Mouse (Mus musculus): ENCODE measurements around the gene Creb1.
"Not testable (repeated sequence)": the region's sequence is repeated elsewhere in the genome, so short reads cannot be mapped to it uniquely, and the experiment has no call there.

The Creb1 gene

GRCm38 (mm10) chr1:64538837-64539367 lies 6.5 kb downstream of the Creb1 start:
- no peak for DNase-seq (ENCODE audit: low read depth in 1 of 2, low spot score in 2 of 2)

DNA sequence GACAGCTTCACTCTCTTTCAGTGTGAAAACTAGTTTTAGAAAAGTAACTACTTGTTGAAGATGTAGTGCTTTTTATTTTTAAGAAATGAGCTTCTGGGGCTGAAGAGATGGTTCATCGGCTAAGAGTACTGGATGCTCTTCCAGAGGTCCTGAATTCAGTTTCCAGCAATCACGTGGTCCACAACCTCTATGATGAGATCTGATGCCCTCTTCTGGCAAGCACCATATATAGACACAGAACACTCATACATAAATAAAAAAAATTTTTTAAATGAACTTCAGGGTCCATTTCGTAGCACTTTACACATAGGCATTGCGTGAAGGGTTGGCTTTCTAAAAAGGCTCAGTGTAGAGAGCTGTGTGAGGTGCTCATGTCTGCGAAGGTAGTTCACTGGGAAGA lies 11.3 kb downstream of the Creb1 start:
- DNase-seq (ENCODE audit: low read depth in 1 of 2, low spot score in 2 of 2): no peak

- DNase-seq (ENCODE audit: low read depth in 1 of 2, low spot score in 2 of 2): no peak
Measured at GRCm38 (mm10) chr1:64546070-64546469, 13.6 kb downstream of the Creb1 start.

- DNase-seq (ENCODE audit: low read depth in 1 of 2, low spot score in 2 of 2): no peak
Measured at GRCm38 (mm10) chr1:64549380-64549779, 16.9 kb downstream of the Creb1 start.

GRCm38 (mm10) chr1:64551908-64552307 lies 19.5 kb downstream of the Creb1 start:
- DNase-seq (ENCODE audit: low read depth in 1 of 2, low spot score in 2 of 2): no peak

DNA sequence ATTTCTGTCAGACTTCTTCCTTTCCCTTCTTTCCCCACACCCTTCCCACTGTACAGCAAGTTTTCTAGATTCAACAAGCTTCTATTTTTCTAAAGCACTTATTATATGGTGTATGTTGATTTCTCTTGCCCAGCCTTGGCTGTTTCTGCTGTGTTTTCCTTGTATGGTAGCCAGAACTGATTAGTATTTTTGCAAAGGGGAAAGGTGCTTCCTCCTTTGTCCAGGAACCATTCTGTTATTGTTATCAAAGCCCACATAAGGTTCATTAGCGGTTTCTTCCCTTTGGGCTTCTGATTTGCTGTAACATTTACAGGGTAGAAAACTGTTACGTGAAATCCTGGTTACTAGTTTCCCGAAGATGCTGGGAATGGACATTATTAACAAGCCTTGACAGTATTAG lies 27.7 kb downstream of the Creb1 start:
- no peak for DNase-seq (ENCODE audit: low read depth in 1 of 2, low spot score in 2 of 2)

DNA sequence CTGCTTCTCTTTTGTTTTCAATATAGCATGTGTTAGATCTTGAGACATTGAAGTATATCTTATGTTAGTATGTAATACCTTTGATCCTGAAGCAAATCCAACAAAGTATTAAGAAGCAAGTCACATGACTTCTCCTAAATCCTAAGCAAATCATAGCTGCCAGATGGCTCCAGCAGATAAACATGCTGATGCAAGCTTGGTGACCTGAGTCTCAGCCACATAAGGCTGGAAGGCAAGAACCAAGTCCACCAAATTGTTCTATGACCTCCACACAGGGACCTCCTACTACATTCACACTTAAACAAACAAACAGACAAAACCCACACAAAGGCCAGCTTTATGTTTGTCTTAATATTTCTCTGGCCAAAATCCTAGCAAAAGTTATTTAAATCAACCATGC lies 35.8 kb downstream of the Creb1 start:
- no peak for DNase-seq (ENCODE audit: low read depth in 1 of 2, low spot score in 2 of 2)

DNA sequence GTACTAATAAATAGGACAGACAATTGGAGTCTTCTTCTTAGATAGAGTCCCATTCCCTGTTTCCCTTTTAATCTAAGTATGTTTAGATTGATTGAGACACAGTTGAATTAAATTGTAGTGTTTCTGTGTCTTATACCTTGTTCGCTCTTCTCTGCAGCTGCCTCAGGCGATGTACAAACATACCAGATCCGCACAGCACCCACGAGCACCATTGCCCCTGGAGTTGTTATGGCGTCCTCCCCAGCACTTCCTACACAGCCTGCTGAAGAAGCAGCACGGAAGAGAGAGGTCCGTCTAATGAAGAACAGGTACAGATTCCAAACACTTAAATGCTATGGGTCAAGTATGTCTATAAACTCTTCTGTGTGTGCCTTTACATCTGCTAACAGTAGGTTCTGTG lies 43.6 kb downstream of the Creb1 start:
- no peak for DNase-seq (ENCODE audit: low read depth in 1 of 2, low spot score in 2 of 2)

- no peak for DNase-seq (ENCODE audit: low read depth in 1 of 2, low spot score in 2 of 2)
Measured at GRCm38 (mm10) chr1:64576732-64577131, 44.3 kb downstream of the Creb1 start.

DNA sequence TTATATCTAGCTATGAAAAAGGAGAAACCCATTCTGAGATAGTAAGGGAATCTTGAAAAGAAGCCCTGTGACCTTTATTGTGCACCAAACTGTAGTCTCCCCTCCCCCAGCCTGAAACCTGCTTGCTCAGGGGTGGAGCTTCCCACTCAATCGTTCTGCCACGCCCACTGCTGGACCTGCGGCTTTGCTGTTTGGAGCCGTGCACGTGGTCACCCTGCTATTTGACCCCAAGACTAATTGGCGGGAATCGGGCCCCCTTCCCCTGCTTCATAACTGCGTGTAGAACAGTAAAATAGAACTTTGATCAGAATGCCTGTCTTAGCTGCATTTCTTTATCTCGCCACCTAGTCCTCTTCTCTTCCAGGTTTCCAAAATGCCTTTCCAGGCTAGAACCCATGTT lies 45.5 kb downstream of the Creb1 start:
- DNase-seq (ENCODE audit: low read depth in 1 of 2, low spot score in 2 of 2): not testable (repeated sequence)

DNA sequence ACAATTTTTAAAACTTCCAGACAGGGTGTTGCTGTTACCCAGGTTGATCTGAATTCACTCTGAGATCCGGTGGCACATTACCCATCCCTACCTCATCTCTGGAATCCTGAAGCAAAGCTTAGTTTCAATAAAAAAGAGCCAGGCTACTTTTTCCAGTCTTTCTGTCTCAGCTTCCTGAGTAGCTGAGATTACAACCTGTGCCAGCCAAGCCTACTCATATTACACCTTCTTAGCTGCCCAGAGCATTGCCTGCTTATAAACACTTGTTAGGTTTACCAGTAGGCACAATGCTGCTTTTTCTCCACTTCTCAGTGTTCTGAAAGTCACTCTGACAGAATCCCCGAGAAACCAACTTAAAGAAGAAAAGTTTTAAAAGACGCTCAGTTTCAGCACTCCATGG lies 46.4 kb downstream of the Creb1 start:
- DNase-seq (ENCODE audit: low read depth in 1 of 2, low spot score in 2 of 2): no peak

GRCm38 (mm10) chr1:64598926-64599325 lies 66.5 kb downstream of the Creb1 start:
- DNase-seq (ENCODE audit: low read depth in 1 of 2, low spot score in 2 of 2): no peak

- peak in 1 of 2 experiments; percentile 14 for DNase-seq (ENCODE audit: low read depth in 1 of 2, low spot score in 2 of 2)
Measured at GRCm38 (mm10) chr1:64600413-64601077, 68.1 kb downstream of the Creb1 start.

- DNase-seq (ENCODE audit: low read depth in 1 of 2, low spot score in 2 of 2): no peak
Measured at GRCm38 (mm10) chr1:64601242-64601842, 68.9 kb downstream of the Creb1 start.

DNA sequence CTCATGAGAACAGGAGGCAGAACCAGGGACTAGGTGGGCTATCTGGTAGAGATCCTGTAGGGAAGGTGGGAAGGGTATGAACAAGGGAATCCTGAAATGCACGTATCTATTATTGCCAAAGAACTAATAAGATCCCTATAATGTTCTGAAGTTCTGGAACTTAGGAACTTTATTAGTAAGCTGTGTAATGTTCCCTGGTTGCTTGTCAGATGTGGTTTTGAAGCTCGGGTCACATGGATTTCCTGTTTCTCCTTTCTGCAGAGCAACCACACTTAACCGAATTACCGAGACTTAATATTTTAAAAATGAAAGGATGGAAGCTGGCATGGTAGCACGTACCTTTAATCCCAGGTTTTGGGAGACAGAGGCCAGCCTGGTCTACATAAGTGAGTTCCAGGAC lies 70.9 kb downstream of the Creb1 start:
- no peak for DNase-seq (ENCODE audit: low read depth in 1 of 2, low spot score in 2 of 2)

DNA sequence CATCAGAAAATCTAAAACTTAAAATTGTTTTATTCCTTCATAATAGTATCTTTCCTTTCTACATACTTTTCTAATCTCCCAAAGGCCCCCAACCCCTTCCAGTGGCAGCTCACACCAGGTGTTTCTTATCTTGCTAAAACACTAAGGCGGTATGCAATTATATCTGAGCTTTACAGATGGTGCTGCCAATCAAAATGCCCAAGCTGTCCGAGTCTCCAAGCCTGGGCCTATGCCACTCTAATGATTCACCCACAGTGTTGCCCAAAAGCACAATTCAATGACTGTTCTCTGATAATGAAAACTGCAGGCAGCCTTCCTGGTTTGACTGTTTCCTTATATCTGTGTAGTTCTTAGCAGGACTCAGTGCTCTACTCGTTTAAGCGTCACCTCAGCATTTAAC lies 76.7 kb downstream of the Creb1 start:
- DNase-seq (ENCODE audit: low read depth in 1 of 2, low spot score in 2 of 2): no peak

- DNase-seq (ENCODE audit: low read depth in 1 of 2, low spot score in 2 of 2): no peak
Measured at GRCm38 (mm10) chr1:64609976-64610375, 77.5 kb downstream of the Creb1 start.

DNA sequence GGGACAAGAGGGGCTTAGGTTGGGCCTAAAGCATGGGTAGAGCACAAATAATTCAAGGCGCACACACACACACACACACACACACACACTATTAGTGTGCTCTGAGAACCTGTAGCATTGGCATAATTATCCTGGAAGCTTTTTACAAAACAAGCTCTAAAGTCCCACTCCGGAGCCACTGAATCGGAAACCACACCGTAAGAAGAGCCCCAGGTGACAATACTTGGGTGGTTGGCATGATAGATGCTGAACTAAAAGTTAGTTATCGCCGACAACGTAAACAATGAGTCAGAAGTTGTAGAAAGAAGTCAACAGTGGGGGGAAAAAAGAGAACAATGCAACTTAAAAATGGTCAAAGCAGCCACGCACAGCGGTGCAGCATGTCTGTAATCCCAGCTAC lies 81.9 kb downstream of the Creb1 start:
- DNase-seq (ENCODE audit: low read depth in 1 of 2, low spot score in 2 of 2): no peak

DNA sequence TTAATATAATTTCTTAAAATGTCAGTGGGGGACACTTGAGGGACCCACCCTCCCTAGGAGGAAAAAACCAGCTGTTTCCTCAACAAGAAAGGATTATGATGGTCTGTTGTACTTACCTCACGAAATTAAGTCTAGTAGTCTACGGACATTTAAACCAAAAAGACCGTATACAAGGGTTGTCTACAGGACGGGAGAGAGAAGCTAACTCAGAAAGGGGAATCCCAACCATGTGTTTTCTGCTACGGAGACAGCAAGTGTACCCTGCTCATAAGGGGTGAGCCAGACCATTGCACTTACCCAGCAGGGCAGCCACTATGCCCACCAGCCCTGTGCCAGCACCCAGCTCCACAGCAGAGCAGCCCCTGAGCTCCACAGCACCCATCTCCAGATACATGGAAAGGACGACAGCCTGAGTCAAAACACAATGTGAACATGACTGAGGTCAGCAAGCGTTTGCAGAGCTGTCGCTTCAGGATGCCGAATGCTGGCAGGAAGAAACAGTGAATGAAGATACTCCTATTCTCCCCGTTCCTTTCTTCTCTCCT lies 82.4 kb downstream of the Creb1 start:
- DNase-seq (ENCODE audit: low read depth in 1 of 2, low spot score in 2 of 2): no peak

- DNase-seq (ENCODE audit: low read depth in 1 of 2, low spot score in 2 of 2): no peak
Measured at GRCm38 (mm10) chr1:64615531-64615991, 83.1 kb downstream of the Creb1 start.

GRCm38 (mm10) chr1:64616076-64616475 lies 83.6 kb downstream of the Creb1 start:
- DNase-seq (ENCODE audit: low read depth in 1 of 2, low spot score in 2 of 2): no peak

- DNase-seq (ENCODE audit: low read depth in 1 of 2, low spot score in 2 of 2): no peak
Measured at GRCm38 (mm10) chr1:64616531-64616880, 84.1 kb downstream of the Creb1 start.
